Mouse (Mus musculus): ENCODE results near the gene Cecr2.
"Not testable (repeated sequence)": the region's sequence is repeated elsewhere in the genome, so short reads cannot be mapped to it uniquely, and the experiment has no call there.

Cecr2 gene

DNA sequence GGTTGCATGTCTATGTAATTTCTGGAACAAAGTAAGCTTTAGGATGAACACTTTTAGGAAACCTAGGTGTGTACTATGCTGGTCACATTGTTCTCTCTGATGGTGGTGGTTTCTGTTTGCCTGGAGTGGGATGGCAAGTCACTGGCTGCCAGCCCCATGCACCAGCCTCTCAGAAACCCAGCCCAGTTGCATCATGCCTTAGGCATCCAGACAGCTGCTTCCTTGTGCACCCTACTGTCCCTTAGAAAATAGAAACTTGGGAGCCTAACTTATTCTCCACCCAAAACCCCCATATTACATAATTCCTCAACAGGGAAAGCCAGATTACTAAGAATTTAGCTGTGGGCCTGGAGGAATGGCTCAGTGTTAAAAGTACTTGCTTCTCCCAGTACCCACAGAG lies 105.9 kb downstream of the Cecr2 start:
- no peak for DNase-seq (ENCODE audit: low read depth, low spot score)

DNA sequence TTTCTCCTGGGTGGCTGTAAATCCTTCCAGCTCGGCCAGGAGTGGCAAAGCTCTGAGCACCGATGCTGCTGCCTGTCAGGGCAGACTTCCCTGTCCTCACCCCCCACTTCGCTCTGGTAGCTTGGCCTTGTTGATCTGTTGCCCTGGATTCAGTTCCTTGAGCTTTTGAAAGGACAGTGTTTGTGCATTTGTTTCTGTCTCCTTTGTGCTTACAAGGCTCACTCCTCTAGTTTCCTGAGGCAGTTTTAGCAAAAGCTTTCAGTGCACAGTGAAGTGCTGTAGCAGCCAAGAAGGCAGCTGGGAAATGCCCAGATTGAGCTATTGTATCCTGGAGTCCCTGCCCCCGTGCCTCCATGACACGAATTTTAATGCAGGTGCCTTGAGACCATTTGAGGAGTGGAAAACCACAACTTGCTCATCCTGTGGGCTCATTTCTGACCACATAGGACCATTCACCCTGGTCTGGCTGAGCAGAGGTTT lies 107.0 kb downstream of the Cecr2 start, which contains the start of gene Slc25a18:
TSS of gene Slc25a18 (plus strand) at position 430 of the 480 bp plus-strand sequence.
- DNase-seq (ENCODE audit: low read depth, low spot score): no peak

DNA sequence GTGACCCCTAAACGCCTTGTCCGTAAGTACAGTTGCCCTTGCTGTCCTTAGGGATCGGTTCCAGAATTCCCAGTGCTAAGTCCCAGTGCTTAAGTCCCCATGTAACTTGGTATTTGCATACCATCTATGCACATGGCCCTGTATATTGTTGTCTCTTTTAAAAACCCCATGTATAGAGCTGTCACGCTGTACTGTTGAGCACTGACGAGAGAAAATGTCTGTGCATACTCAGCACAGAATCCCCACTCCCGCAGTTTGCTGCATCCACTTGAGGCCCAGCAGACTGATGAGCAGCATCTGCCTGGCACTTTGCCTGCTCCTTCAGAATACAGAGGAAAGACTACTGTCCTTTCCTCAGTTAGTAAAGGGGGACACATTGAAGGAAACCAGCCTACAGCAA lies 107.6 kb downstream of the Cecr2 start:
- DNase-seq (ENCODE audit: low read depth, low spot score): no peak

GRCm38 (mm10) chr6:120776286-120776685 lies 110.1 kb downstream of the Cecr2 start:
- DNase-seq (ENCODE audit: low read depth, low spot score): no peak

GRCm38 (mm10) chr6:120777533-120777932 lies 111.4 kb downstream of the Cecr2 start:
- no peak for DNase-seq (ENCODE audit: low read depth, low spot score)

DNA sequence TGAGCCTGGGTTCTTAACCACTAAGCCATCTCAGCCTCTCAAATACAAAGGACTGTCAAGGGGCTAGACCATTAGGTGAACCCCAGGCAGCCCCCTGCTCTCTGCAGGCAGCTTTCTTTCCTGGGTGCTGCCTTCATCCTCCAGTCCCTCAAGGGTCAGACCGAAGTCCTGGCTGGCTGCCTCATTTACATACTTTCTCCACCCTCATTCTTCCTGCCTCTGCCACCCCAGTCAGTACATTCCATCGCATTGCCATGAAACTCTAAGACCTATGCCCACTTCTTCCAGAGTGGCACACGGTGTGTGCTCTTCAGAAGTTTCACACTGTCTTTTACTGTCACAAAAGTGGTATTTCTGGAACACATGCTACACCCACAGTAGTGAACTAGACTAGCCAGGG lies 112.1 kb downstream of the Cecr2 start:
- DNase-seq (ENCODE audit: low read depth, low spot score): no peak

GRCm38 (mm10) chr6:120782948-120783347 lies 116.8 kb downstream of the Cecr2 start:
- no peak for DNase-seq (ENCODE audit: low read depth, low spot score)

- no peak for DNase-seq (ENCODE audit: low read depth, low spot score)
Observed at GRCm38 (mm10) chr6:120784351-120784750, 118.2 kb downstream of the Cecr2 start.

GRCm38 (mm10) chr6:120788068-120788607 lies 122.0 kb downstream of the Cecr2 start:
- DNase-seq (ENCODE audit: low read depth, low spot score): no peak

- DNase-seq (ENCODE audit: low read depth, low spot score): no peak
Observed at GRCm38 (mm10) chr6:120788904-120789303, 122.7 kb downstream of the Cecr2 start.

DNA sequence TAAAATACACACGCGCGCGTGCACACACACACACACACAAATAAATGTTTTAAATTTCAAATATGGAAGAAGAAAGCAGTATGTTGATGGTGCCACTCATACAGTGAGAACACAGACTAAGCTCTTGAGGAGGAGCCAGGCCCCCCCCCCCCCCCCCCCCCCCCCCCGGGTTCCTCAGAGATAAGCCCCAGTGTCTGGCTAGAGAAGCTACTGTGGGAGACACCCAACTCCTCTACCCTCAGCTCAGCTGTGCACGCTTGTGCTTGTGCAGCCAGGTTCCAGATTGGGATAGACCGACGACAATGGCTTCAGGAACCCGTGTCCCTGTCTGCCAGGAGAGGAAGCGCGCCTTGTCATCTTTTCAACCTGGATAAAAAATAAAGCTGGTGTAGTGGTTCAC lies 124.0 kb downstream of the Cecr2 start:
- DNase-seq (ENCODE audit: low read depth, low spot score): no peak

- no peak for DNase-seq (ENCODE audit: low read depth, low spot score)
Observed at GRCm38 (mm10) chr6:120790717-120791116, 124.5 kb downstream of the Cecr2 start.

GRCm38 (mm10) chr6:120792947-120793346 lies 126.8 kb downstream of the Cecr2 start:
- DNase-seq (ENCODE audit: low read depth, low spot score): no peak

DNA sequence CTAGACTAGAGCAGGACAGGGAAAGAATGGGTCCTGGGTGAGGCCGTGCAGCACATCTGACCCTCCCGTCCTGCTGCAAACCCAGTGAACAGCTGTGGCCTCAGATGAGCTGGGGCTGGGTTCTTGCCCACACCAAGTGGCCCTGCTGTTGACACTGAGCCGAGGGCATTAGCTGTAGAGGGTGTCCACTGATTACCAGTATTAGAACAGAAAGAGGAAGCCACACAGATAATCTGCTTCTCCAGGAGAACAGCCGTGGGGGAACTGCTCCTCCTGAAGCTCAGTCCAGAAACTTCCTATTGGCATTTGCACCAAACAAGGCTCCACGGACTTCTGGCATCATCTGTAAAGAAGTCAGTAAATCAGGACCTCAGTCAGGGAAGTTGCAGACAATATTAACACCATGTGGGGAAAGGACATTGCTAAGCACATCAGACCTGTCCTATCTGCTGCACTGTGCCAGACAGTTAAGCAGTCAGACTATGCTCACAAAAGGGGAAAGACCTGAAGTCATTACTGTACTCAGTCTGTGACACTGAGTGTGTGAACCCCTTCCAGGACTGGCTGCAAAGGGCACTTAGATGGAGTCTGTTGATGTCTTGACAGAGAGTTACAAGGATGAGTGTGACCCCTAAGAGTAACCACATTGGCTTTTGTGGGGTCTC lies 129.4 kb downstream of the Cecr2 start:
- peak; percentile 39 for DNase-seq (ENCODE audit: low read depth, low spot score)

DNA sequence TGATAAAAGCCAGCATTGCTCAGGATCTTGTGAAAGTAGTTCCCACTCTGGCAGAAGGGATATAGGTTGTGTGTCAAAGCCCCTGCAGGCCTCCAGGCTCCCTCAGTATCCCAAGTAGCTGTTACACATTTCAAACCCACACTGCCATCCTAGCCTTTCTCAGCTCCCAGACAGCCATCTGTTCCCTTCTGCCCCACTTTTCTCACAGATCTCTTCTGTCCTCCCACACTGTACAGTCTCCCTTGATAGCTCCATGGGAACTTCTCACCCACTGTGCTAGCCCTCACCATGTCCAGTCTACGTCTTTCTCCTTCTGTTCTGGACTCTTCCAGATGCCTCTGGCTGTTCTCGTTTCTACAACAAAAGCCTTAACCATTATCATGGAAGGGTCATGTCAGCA lies 129.9 kb downstream of the Cecr2 start:
- no peak for DNase-seq (ENCODE audit: low read depth, low spot score)

DNA sequence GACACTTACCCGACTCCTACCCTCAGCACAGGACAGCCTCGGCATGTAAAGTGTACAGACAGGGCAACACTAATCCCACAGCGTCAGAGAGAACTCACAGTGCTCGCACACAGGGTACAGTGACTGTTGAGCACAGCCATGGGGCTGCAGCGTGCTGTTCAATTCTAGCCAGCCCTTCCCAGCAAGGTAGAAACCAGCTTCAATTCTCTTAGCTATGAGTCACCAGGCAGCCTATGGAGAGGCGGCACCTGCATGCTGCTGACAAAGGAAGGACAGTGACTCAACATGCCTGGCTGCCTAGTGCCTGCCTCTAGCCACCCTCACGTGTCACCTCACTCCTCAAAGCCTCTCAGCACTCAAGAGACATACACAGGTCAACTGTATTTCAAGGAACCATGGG lies 131.8 kb downstream of the Cecr2 start:
- DNase-seq (ENCODE audit: low read depth, low spot score): no peak

DNA sequence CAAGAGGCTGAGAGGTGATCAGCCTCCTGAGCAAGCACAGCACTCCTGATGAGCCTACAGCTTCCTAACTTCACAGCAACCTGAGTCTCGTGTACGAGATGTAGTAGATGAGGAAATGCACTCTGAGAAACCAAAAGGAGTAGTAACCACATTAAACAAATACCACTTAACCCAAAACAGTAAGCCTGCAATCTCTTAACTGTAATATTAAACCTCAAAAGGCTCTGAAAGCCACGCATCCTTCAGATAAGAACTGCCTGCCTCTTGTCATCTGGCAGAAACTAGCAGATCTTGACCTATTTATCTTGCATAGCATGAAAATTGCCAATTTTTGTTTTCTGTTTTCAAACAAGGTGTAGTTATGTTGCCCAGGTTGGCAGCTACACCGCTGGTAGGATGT lies 132.7 kb downstream of the Cecr2 start:
- no peak for DNase-seq (ENCODE audit: low read depth, low spot score)

DNA sequence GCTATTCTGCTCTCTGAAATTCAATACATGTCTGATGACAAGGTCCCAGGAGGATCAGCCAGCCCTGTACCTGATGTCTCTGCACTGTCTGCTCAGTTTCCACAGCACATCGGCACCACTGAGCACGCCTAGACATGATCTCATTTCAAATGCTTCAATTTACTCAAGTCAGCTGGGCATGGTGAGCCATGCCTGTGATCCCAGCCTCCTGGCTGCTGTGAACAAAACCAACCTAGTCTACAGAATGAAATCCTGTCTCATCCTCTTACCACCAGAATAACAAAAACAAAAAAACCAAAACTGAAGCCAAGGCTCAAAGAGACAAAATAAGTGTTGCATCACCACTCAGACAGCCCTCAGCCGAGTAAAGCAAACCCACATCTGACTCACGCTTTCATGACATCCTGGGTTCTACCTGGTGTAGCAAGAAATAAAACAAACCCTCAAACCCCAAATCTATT lies 133.4 kb downstream of the Cecr2 start:
- DNase-seq (ENCODE audit: low read depth, low spot score): no peak

- DNase-seq (ENCODE audit: low read depth, low spot score): no peak
Observed at GRCm38 (mm10) chr6:120806999-120807737, 141.0 kb downstream of the Cecr2 start.

DNA sequence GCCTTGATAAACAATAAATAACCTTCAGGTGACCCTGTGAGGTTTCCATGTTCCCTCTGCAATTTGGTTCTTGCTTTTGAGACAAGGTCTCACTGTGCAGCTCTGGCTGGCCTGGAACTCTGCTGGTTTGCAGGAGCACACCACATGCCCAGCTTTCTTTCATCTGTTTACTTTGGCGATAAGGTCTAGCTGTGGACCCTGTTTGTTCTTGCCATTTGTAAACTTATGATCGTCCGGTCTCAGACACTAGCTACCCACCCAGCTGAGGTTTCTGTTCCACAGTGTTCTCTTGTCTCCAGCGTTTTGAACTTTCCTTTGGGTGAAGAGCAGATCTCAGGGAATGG lies 141.5 kb downstream of the Cecr2 start:
- DNase-seq (ENCODE audit: low read depth, low spot score): no peak

- not testable (repeated sequence) for DNase-seq (ENCODE audit: low read depth, low spot score)
Observed at GRCm38 (mm10) chr6:120811999-120812398, 145.8 kb downstream of the Cecr2 start.

DNA sequence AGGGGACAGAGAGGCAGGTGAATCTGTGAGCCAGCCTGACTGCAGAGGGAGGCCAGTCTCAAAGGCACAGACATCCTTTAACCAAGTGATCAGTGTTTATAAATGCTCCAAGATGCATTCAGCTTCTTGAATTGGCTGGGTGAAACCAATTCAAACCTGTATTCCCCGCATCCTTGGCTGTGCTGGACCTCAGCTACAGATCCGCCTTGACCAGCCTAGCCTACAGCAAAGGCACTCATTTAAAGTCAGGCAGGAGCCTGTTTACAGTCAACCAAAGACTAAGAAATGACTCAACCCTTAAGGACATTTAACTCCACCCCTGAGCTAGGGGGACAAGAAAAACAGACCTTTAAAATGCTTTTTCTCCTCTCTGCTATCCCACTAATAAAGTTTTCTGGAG lies 153.1 kb downstream of the Cecr2 start:
- no peak for DNase-seq (ENCODE audit: low read depth, low spot score)

DNA sequence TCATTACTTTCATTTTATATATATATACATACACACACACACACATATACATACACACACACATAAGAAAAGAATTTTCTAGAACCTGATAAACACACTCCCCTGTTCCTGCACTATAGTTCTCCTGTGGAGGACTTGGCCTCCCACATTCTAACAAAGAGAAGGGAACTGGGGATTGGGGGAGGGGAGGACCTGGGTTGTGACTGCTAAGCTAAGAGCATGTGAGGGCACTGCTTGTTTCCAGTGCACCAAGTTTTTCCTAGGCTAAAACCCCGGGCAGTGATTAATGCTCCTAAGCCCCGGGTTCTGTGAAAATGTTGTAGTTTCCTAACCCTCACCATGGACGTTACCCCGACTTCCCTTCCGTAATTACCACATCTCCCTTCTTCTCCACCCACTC lies 154.0 kb downstream of the Cecr2 start:
- no peak for DNase-seq (ENCODE audit: low read depth, low spot score)
